Mouse (Mus musculus): ENCODE measurements at regions not wholly inside any gene's neighbourhood (a gene's known extent, or its start where the extent isn't known, plus 50 kb on each side); places are given as distances from the start of the nearest gene placed in this dataset.

DNA sequence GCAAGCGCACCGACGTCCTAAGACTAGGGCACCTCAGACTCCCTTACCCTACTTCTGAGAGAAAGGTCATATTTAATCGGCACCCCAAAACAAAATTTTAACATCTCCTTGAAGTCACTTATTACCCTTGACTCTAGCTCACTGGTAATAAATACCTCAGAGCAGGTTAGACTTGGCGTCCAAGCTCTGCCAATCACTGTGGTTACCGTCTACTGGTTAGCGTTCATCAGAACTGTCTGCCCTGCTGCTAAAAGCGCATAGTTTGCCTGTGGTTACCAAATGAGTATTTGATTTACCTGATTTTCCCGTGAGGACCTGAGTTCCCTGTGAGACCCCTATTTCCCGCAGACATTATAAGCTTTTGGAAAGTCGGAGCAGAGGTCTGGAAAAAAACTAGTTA lies 107.3 kb upstream of the Hmgn3 start:
- no peaks in the 10 kb centered on the region for H3K9me3 ChIP-seq (ENCODE audit: control insufficient read depth, low read length)
- WGBS, result 94% methylated on average over 11 of the region's 11 CpGs
- H3K4me1 ChIP-seq (replicated peaks; ENCODE audit: control insufficient read depth, insufficient read depth, low read length), result no peaks in the 10 kb centered on the region
- H3K27ac ChIP-seq, result no peak overlapping the region
- ATAC-seq (ENCODE audit: low FRiP score) (no peak), DNase-seq (ENCODE audit: low spot score) (no peak)
- no peaks in the 10 kb centered on the region for H3K36me3 ChIP-seq (replicated peaks; ENCODE audit: control insufficient read depth, insufficient read depth)
- H3K9ac ChIP-seq, result no peak overlapping the region
- no peaks in the 10 kb centered on the region for H3K27me3 ChIP-seq (ENCODE audit: control insufficient read depth, insufficient read depth, low read length)
- no peak overlapping the region for H3K4me2 ChIP-seq (replicated peaks)
- H3K4me3 ChIP-seq (replicated peaks; ENCODE audit: low read length), result no peak overlapping the region

DNA sequence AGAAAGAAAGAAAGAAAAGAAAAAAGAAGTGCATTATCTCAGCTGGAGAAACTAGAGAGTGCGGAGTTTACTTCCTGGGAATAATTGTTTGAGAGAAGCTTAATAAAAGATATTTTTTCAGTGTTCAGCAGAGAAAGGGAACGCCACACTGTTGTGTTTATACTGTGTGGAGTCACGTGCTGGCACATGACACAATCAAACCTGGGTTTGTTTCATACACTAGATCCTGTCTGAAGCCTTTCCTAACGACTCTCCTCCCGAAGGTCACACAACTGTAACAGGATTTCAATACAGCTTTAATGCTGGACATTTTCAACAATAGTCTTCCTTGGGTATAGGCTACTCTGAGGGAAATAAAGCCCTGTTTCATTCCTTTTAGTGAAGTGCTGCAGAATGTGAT lies 105.3 kb upstream of the Hmgn3 start:
- Histone ChIP-seq H3K4me1 (replicated peaks; ENCODE audit: control insufficient read depth, insufficient read depth, low read length) (no peaks in the 10 kb centered on the region), H3K9me3 (ENCODE audit: control insufficient read depth, low read length) (no peaks in the 10 kb centered on the region), H3K4me2 (replicated peaks) (no peak overlapping the region), H3K27me3 (ENCODE audit: control insufficient read depth, insufficient read depth, low read length) (no peaks in the 10 kb centered on the region), H3K36me3 (replicated peaks; ENCODE audit: control insufficient read depth, insufficient read depth) (no peaks in the 10 kb centered on the region), H3K27ac (no peak overlapping the region), H3K9ac (no peak overlapping the region), H3K4me3 (replicated peaks; ENCODE audit: low read length) (no peak overlapping the region)
- 77% methylated on average over 5 of the region's 5 CpGs for WGBS
- DNase-seq (ENCODE audit: low spot score) (no peak), ATAC-seq (ENCODE audit: low FRiP score) (no peak)

DNA sequence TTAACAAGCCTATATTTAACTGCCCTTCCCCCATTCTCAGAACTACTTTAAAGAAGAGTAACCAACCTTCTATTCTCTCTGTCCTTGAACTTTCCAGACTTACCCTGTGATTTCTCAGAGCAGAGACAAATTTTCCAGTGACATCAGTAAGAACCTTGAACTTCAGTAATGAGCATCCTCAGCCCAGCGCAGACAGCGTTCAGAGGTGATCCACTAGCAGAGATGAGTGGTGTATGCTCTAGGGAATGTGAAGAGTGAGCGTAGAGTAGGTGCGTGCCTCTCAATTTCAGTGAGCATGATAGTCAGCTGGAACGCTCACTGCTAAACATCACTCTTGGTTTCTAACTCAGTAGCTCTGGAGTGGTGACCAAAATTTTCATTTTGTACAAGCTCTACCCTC lies 103.4 kb upstream of the Hmgn3 start:
- Histone ChIP-seq H3K36me3 (replicated peaks; ENCODE audit: control insufficient read depth, insufficient read depth) (no peaks in the 10 kb centered on the region), H3K27me3 (ENCODE audit: control insufficient read depth, insufficient read depth, low read length) (no peaks in the 10 kb centered on the region), H3K4me3 (replicated peaks; ENCODE audit: low read length) (no peak overlapping the region), H3K4me1 (replicated peaks; ENCODE audit: control insufficient read depth, insufficient read depth, low read length) (no peaks in the 10 kb centered on the region), H3K4me2 (replicated peaks) (no peak overlapping the region), H3K9ac (no peak overlapping the region), H3K27ac (no peak overlapping the region), H3K9me3 (ENCODE audit: control insufficient read depth, low read length) (no peaks in the 10 kb centered on the region)
- no peak for DNase-seq (ENCODE audit: low spot score)
- no peak for ATAC-seq (ENCODE audit: low FRiP score)
- WGBS, result 98% methylated on average over 5 of the region's 5 CpGs

DNA sequence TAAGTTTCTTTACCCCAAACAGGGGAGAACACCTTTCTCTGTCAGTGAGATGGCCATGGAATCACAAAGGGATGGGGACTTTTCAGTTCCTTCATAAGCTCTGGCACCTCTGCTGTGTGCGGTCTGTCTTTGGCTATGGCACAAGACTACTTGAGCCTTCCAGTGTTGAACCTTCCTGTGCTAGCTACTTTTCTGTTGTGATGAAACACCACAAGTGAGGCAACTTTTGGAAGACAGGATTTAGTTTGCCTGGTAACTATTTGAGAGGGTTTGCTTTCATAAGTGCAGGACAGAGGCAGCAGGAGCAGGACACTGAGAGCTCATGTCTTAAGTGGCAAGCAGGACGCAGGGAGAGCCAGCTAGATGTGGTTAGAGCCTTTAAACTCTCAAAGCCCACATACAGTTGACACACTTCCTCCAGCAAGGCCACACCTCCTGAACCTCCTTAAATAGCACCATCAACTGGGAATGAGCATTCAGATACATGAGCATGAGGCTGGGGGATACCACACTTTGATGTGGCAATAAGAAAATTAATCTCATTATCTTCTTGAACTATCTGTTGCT lies 101.8 kb upstream of the Hmgn3 start:
- ATAC-seq (ENCODE audit: low FRiP score), result no peak
- 87% methylated on average over 2 of the region's 2 CpGs for WGBS
- no peaks in the 10 kb centered on the region for H3K4me1 ChIP-seq (replicated peaks; ENCODE audit: control insufficient read depth, insufficient read depth, low read length)
- no peaks in the 10 kb centered on the region for H3K9me3 ChIP-seq (ENCODE audit: control insufficient read depth, low read length)
- H3K27ac ChIP-seq, result no peak overlapping the region
- no peaks in the 10 kb centered on the region for H3K36me3 ChIP-seq (replicated peaks; ENCODE audit: control insufficient read depth, insufficient read depth)
- H3K9ac ChIP-seq, result no peak overlapping the region
- H3K27me3 ChIP-seq (ENCODE audit: control insufficient read depth, insufficient read depth, low read length), result no peaks in the 10 kb centered on the region
- H3K4me3 ChIP-seq (replicated peaks; ENCODE audit: low read length), result no peak overlapping the region
- DNase-seq (ENCODE audit: low spot score), result no peak
- H3K4me2 ChIP-seq (replicated peaks), result no peak overlapping the region

DNA sequence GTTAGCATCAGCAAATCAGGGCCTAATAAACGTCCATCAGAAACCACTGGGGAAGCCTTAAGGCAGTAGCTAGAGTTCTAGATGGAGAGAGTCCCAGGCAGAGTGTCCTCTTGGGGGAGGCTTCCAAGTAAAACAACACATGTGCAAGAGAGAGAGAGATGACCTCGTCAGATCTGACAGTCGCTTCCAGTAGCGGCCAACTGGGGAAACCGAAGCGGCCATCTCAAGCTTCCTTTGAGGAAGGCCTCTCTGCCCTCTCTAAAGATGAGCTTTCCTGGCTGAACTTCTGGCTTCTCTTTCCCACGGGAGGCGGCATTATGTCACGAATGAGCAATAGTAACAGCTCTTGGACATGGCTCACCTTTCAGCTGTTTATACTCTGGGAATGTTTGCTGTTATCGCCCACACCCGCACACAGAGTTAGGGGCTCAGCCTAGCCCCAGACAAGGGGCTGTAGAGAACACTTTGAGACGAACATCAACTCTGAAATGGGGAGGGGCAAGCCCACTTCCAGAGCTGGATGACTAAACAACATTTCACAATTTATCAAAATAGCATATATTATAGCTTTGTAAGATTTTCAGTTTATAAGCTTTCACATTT lies 100.7 kb upstream of the Hmgn3 start:
- ATAC-seq (ENCODE audit: low FRiP score) (no peak), DNase-seq (ENCODE audit: low spot score) (no peak)
- H3K9me3 ChIP-seq (ENCODE audit: control insufficient read depth, low read length), result no peaks in the 10 kb centered on the region
- no peak overlapping the region for H3K9ac ChIP-seq
- H3K4me3 ChIP-seq (replicated peaks; ENCODE audit: low read length), result no peak overlapping the region
- WGBS, result 82% methylated on average over 12 of the region's 12 CpGs
- H3K4me1 ChIP-seq (replicated peaks; ENCODE audit: control insufficient read depth, insufficient read depth, low read length), result no peaks in the 10 kb centered on the region
- no peaks in the 10 kb centered on the region for H3K27me3 ChIP-seq (ENCODE audit: control insufficient read depth, insufficient read depth, low read length)
- H3K4me2 ChIP-seq (replicated peaks), result no peak overlapping the region
- no peaks in the 10 kb centered on the region for H3K36me3 ChIP-seq (replicated peaks; ENCODE audit: control insufficient read depth, insufficient read depth)
- no peak overlapping the region for H3K27ac ChIP-seq

DNA sequence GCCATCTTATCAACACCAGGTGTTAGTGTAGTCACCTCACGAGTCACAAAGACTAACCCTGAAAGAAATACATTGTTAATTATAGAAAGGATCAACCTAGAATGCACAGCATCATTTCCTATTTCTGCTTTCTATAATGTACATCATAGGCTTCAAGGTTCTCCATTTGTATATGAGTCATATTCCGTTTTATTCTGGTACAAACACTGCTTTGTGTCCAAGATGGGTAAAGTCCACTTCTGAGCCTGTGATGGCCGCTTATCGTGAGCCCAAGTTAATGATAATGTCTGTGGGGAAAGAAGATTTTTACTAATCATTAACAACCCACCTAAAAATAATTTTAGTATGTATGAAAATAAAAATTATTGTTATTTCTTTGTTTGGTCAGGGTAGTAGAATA lies 94.6 kb upstream of the Hmgn3 start:
- 93% methylated on average over 4 of the region's 4 CpGs for WGBS

DNA sequence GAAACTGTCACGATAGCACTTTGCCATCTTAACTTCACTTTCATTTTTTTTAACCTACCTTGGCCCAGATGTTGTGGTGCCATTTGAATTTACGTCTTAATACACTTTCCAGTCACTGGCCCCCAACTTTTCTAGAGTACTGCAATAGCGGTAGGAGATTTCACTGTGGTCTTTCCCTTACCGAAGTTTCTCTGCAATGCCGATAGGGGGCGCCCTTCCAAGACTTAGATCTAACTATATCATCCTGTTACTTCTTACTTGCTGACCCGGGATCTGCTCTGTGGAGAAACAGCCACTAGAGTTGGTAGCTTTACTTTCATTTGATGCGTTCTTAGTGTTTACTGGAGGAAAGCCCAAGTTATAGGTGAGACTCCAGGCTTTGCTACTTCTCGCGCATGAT lies 92.6 kb upstream of the Hmgn3 start:
- DNase-seq (ENCODE audit: low spot score) (no peak), ATAC-seq (ENCODE audit: low FRiP score) (no peak)
- H3K4me1 ChIP-seq (replicated peaks; ENCODE audit: control insufficient read depth, insufficient read depth, low read length), result no peaks in the 10 kb centered on the region
- no peak overlapping the region for H3K4me3 ChIP-seq (replicated peaks; ENCODE audit: low read length)
- WGBS, result 81% methylated on average over 10 of the region's 10 CpGs
- H3K9me3 ChIP-seq (ENCODE audit: control insufficient read depth, low read length), result 0 out of 2 replicates have a peak, but pooled peaks cover 3% of the 10 kb centered on the region
- no peak overlapping the region for H3K9ac ChIP-seq
- H3K36me3 ChIP-seq (replicated peaks; ENCODE audit: control insufficient read depth, insufficient read depth), result no peaks in the 10 kb centered on the region
- H3K4me2 ChIP-seq (replicated peaks), result no peak overlapping the region
- no peak overlapping the region for H3K27ac ChIP-seq
- no peaks in the 10 kb centered on the region for H3K27me3 ChIP-seq (ENCODE audit: control insufficient read depth, insufficient read depth, low read length)

More for the DNA sequence above, 94.6 kb upstream of the Hmgn3 start:
- Histone ChIP-seq H3K9me3 (ENCODE audit: control insufficient read depth, low read length) (0 out of 2 replicates have a peak, but pooled peaks cover 3% of the 10 kb centered on the region), H3K27me3 (ENCODE audit: control insufficient read depth, insufficient read depth, low read length) (no peaks in the 10 kb centered on the region), H3K4me2 (replicated peaks) (no peak overlapping the region), H3K27ac (no peak overlapping the region), H3K9ac (no peak overlapping the region), H3K4me1 (replicated peaks; ENCODE audit: control insufficient read depth, insufficient read depth, low read length) (no peaks in the 10 kb centered on the region), H3K4me3 (replicated peaks; ENCODE audit: low read length) (no peak overlapping the region), H3K36me3 (replicated peaks; ENCODE audit: control insufficient read depth, insufficient read depth) (no peaks in the 10 kb centered on the region)
- DNase-seq (ENCODE audit: low spot score) (no peak), ATAC-seq (ENCODE audit: low FRiP score) (no peak)

DNA sequence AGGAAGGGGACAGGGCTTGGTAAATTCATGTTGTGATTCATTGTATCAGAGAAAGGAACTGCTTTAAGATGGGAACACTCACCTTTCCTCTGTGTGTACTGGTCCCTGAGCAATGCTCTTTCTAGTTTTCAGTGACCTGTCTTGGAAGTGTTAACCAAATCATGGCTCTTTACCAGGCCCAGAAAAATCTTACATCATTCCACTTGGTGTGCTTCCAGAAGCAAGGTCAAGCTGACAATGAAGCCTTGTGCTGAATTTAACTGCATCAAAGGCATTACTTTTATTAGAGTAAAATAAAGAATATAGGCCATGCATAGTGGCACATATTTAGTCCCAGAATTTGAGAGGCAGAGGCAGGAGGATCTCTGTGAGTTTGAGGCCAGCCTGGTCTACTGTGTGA lies 75.4 kb upstream of the Hmgn3 start:
- Histone ChIP-seq H3K27ac (no peak overlapping the region), H3K4me1 (replicated peaks; ENCODE audit: control insufficient read depth, insufficient read depth, low read length) (no peaks in the 10 kb centered on the region), H3K4me3 (replicated peaks; ENCODE audit: low read length) (no peak overlapping the region), H3K36me3 (replicated peaks; ENCODE audit: control insufficient read depth, insufficient read depth) (no peaks in the 10 kb centered on the region), H3K27me3 (ENCODE audit: control insufficient read depth, insufficient read depth, low read length) (no peaks in the 10 kb centered on the region), H3K4me2 (replicated peaks) (no peak overlapping the region), H3K9me3 (ENCODE audit: control insufficient read depth, low read length) (no peaks in the 10 kb centered on the region), H3K9ac (no peak overlapping the region)
- no peak for DNase-seq (ENCODE audit: low spot score)
- no peak for ATAC-seq (ENCODE audit: low FRiP score)

DNA sequence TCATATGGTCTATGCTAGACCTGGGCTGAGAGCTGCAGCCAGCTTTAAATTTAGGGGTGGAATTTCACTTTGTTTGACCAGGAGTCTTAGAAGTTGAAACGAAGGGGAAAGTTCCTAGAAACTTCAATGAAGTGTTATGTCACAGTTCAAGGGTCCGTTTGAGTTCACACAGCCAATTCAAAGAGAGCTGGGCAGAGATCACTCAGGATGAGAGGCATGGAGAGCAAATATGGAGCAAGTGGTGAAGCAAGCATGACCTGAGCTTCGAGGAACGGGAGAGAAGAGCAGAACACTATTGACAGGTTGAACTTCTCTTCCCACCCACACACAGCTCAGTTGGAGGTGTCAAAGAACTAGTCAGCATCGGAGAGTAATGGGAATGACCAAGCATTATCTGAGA lies 56.1 kb upstream of the Hmgn3 start:
- ATAC-seq (ENCODE audit: low FRiP score) (no peak), DNase-seq (ENCODE audit: low spot score) (no peak)
- Histone ChIP-seq H3K9me3 (ENCODE audit: control insufficient read depth, low read length) (no peaks in the 10 kb centered on the region), H3K27me3 (ENCODE audit: control insufficient read depth, insufficient read depth, low read length) (no peaks in the 10 kb centered on the region), H3K4me3 (replicated peaks; ENCODE audit: low read length) (no peak overlapping the region), H3K36me3 (replicated peaks; ENCODE audit: control insufficient read depth, insufficient read depth) (no peaks in the 10 kb centered on the region), H3K4me2 (replicated peaks) (no peak overlapping the region), H3K27ac (no peak overlapping the region), H3K4me1 (replicated peaks; ENCODE audit: control insufficient read depth, insufficient read depth, low read length) (no peaks in the 10 kb centered on the region), H3K9ac (no peak overlapping the region)
- 85% methylated on average over 5 of the region's 5 CpGs for WGBS

DNA sequence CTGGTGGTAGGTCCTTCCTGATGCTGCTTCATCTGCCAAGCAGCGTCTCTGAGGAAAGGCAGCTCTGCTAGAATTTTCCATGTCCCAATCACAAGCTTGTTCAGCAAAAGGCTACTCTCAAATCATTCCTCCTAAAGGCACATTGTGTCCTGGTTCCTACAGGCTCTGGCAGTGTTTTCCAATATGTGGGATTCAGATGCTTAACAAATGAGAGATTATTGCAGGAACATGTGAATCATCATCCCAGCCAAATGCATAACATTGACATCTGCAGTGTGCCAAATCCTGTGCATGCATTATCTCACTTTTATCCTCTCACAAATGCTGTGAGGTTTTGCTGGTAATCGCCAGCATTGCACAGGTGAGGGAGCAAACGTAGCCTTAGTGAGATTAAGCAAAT lies 53.3 kb upstream of the Hmgn3 start:
- no peak overlapping the region for H3K9ac ChIP-seq
- DNase-seq (ENCODE audit: low spot score), result no peak

More for the DNA sequence above, 53.3 kb upstream of the Hmgn3 start:
- ATAC-seq (ENCODE audit: low FRiP score), result no peak
- H3K4me2 ChIP-seq (replicated peaks), result no peak overlapping the region
- no peaks in the 10 kb centered on the region for H3K27me3 ChIP-seq (ENCODE audit: control insufficient read depth, insufficient read depth, low read length)
- WGBS, result 86% methylated on average over 3 of the region's 3 CpGs
- no peaks in the 10 kb centered on the region for H3K9me3 ChIP-seq (ENCODE audit: control insufficient read depth, low read length)
- H3K36me3 ChIP-seq (replicated peaks; ENCODE audit: control insufficient read depth, insufficient read depth), result no peaks in the 10 kb centered on the region
- H3K4me3 ChIP-seq (replicated peaks; ENCODE audit: low read length), result no peak overlapping the region
- no peak overlapping the region for H3K27ac ChIP-seq
- H3K4me1 ChIP-seq (replicated peaks; ENCODE audit: control insufficient read depth, insufficient read depth, low read length), result 0 out of 2 replicates have a peak, but pooled peaks cover 3% of the 10 kb centered on the region

Measured in hindbrain, embryonic 14.5 days (tissue).